In genomic region chr19:58776461-58776860, GRCm38 (mm10) we compare ENCODE assay signal across 50 mouse cellular contexts. TPM values are rescaled to one million over a fixed set of nuclear protein-coding genes. Genes with fewer than 3 reads are reported as not detected.
"Had no signal": no experiment of that assay in that cellular context is flagged by ENCODE, and none has a peak within 500 bp of the region (broad histone marks: within the 10 kb centered on the region; RNA-seq: fewer than 3 reads in every experiment).

No protein-coding gene starts in this region.

- H3K27me3 ChIP-seq: heart, embryonic 15.5 days; hindbrain, embryonic 12.5 days; hindbrain, embryonic 15.5 days; intestine, embryonic 15.5 days; kidney, embryonic 15.5 days had no signal

- DNase-seq: heart, postnatal 10 days; heart, postnatal 14 days; heart, postnatal 36 days; heart, postnatal 4 days; kidney, adult 11 months; kidney, adult 18-20 months; kidney, adult 2 months; kidney, adult 8-10 months; kidney, adult 9 months; kidney, postnatal 10 days; kidney, postnatal 14 days; kidney, postnatal 25 days; kidney, postnatal 36 days; kidney, postnatal 4 days; layer of hippocampus, adult 9-11 months; layer of hippocampus, postnatal 36 days had no signal

- H3K36me3 ChIP-seq: heart, embryonic 15.5 days; hindbrain, embryonic 10.5 days; hindbrain, embryonic 12.5 days; hindbrain, embryonic 13.5 days; hindbrain, embryonic 15.5 days; intestine, embryonic 15.5 days; kidney, embryonic 15.5 days had no signal

- ATAC-seq: hindbrain, embryonic 16.5 days; hindbrain, postnatal 0 days; inflammation-experienced regulatory T-cells, adult 6 months; intestine, embryonic 15.5 days; intestine, embryonic 16.5 days; intestine, postnatal 0 days had no signal

- H3K4me3 ChIP-seq: heart, embryonic 15.5 days; hindbrain, embryonic 10.5 days; hindbrain, embryonic 12.5 days; hindbrain, embryonic 13.5 days; hindbrain, embryonic 15.5 days; intestine, embryonic 15.5 days; kidney, embryonic 15.5 days; layer of hippocampus, adult 2 months; left cerebral cortex, adult 2 months had no signal

- H3K9ac ChIP-seq: heart, embryonic 15.5 days; hindbrain, embryonic 12.5 days; hindbrain, embryonic 13.5 days; hindbrain, embryonic 14.5 days; hindbrain, embryonic 15.5 days; intestine, embryonic 15.5 days; kidney, embryonic 15.5 days had no signal

- H3K9me3 ChIP-seq: heart, embryonic 15.5 days; hindbrain, embryonic 10.5 days; hindbrain, embryonic 12.5 days; hindbrain, embryonic 13.5 days; hindbrain, embryonic 15.5 days; intestine, embryonic 15.5 days; kidney, embryonic 15.5 days had no signal

- H3K4me2 ChIP-seq: heart, embryonic 15.5 days; hindbrain, embryonic 12.5 days; hindbrain, embryonic 13.5 days; hindbrain, embryonic 14.5 days; hindbrain, embryonic 15.5 days; intestine, embryonic 15.5 days; kidney, embryonic 15.5 days had no signal

- H3K27ac ChIP-seq: heart, embryonic 15.5 days; hindbrain, embryonic 10.5 days; hindbrain, embryonic 12.5 days; hindbrain, embryonic 13.5 days; hindbrain, embryonic 14.5 days; hindbrain, embryonic 15.5 days; hindbrain, postnatal 0 days; intestine, embryonic 15.5 days; kidney, embryonic 15.5 days; kidney, postnatal 0 days; layer of hippocampus, adult 2 months; left cerebral cortex, adult 2 months had no signal

- H3K4me1 ChIP-seq: heart, embryonic 15.5 days; hindbrain, embryonic 12.5 days; intestine, embryonic 15.5 days; kidney, embryonic 15.5 days had no signal

RNA-seq across cellular contexts. Expression of gene Pnliprp2, which starts 16.9 kb away (rescaled TPM):
- total RNA-seq: heart, postnatal 10 days; heart, postnatal 14 days; heart, postnatal 25 days; heart, postnatal 36 days; hematopoietic stem cell, adult 5-6 weeks; hindbrain, postnatal 0 days; layer of hippocampus, postnatal 14 days; layer of hippocampus, postnatal 25 days; left cerebral cortex, adult 18-20 months; left cerebral cortex, adult 2 months; left cerebral cortex, adult 8-10 months; left cerebral cortex, postnatal 10 days had no signal
- polyA plus RNA-seq: heart, embryonic 14.5 days; heart, postnatal 0 days; hindbrain, embryonic 10.5 days; hindbrain, embryonic 12.5 days; hindbrain, embryonic 13.5 days; hindbrain, embryonic 15.5 days; hindbrain, postnatal 0 days; inflammation-experienced regulatory T-cells, adult 6 months; kidney, adult 2 months had no signal

RNA-seq across cellular contexts. Expression of gene 1700019N19Rik, which starts 17.8 kb away (rescaled TPM):
- total RNA-seq: heart, postnatal 10 days; heart, postnatal 14 days; heart, postnatal 25 days; heart, postnatal 36 days; hematopoietic stem cell, adult 5-6 weeks; hindbrain, postnatal 0 days; layer of hippocampus, postnatal 25 days; left cerebral cortex, adult 2 months; left cerebral cortex, postnatal 10 days had no signal
- polyA plus RNA-seq: heart, embryonic 14.5 days; heart, embryonic 15.5 days; heart, embryonic 16.5 days; heart, postnatal 0 days; hindbrain, embryonic 11.5 days; hindbrain, embryonic 12.5 days; hindbrain, embryonic 13.5 days; hindbrain, embryonic 14.5 days; hindbrain, embryonic 15.5 days; hindbrain, embryonic 16.5 days; hindbrain, postnatal 0 days; inflammation-experienced regulatory T-cells, adult 6 months; intestine, embryonic 14.5 days; intestine, embryonic 15.5 days; intestine, embryonic 16.5 days; intestine, postnatal 0 days; kidney, embryonic 14.5 days; kidney, embryonic 15.5 days; kidney, embryonic 16.5 days; kidney, postnatal 0 days; large intestine, adult 2 months had no signal

RNA-seq across cellular contexts. Expression of gene Pnliprp1, which starts 47.8 kb away (rescaled TPM):
- total RNA-seq: heart, postnatal 14 days; heart, postnatal 25 days; heart, postnatal 36 days; hematopoietic stem cell, adult 5-6 weeks; hindbrain, postnatal 0 days; layer of hippocampus, adult 18-20 months; layer of hippocampus, adult 2 months; layer of hippocampus, adult 8-10 months; layer of hippocampus, postnatal 10 days; layer of hippocampus, postnatal 14 days; layer of hippocampus, postnatal 25 days; layer of hippocampus, postnatal 36 days; left cerebral cortex, adult 18-20 months; left cerebral cortex, adult 2 months; left cerebral cortex, adult 8-10 months; left cerebral cortex, postnatal 10 days had no signal
- polyA plus RNA-seq: hindbrain, embryonic 10.5 days; hindbrain, embryonic 11.5 days; hindbrain, embryonic 12.5 days; hindbrain, embryonic 14.5 days; hindbrain, embryonic 16.5 days; hindbrain, postnatal 0 days; inflammation-experienced regulatory T-cells, adult 6 months; kidney, postnatal 0 days had no signal
